Mouse (Mus musculus) layer of hippocampus, adult 9-10 months (tissue): Measurements from ENCODE around the gene Sparc.
"Not testable (repeated sequence)": the region's sequence is repeated elsewhere in the genome, so short reads cannot be mapped to it uniquely, and the experiment has no call there.

Source experiments
- DNase-seq: peaks from one replicate; pipeline ENCODE4 v3.0.0; 2022; ENCODE audit warnings: low spot score

Gene Sparc

DNA sequence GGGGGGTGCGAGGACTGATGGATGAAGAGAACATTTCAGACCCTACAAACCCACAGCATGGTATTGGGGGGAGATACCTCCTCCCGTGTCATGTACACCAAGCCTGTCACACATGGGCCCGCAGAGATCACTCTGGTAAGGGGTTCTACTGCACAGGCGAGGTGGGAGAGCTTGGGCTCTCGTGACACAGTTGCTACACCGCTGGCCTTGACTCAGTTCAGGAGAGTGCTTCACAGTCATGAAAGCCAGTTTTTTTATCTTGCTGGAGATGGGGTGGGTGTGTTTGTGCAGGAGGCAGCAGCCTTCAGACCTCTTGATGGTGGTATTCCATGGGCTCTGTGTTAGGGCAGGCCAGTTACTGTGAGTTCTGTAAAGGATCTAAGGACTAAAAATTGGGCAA is 13.1 kb upstream of the Sparc start:
- no peak for DNase-seq

DNA sequence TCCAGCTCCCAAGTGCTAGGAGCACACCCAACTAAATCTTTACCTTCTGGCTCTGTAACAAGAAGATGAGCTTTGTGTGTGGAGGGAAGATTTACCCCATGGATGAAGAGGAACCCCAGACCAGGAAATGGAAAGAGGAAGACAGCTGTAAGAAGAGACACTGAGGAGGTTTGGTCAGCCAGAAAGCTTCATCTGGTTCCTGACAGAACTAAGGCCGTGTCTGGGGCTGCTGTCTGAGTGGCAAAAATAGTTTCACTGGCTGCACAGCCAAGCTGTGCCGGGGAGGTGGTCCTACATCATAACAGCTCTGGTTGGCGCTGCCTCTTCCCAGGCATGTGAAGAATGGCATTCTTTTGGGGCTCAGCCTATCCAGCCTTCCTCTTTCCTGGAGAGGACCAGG is 10.0 kb upstream of the Sparc start:
- DNase-seq: no peak

DNA sequence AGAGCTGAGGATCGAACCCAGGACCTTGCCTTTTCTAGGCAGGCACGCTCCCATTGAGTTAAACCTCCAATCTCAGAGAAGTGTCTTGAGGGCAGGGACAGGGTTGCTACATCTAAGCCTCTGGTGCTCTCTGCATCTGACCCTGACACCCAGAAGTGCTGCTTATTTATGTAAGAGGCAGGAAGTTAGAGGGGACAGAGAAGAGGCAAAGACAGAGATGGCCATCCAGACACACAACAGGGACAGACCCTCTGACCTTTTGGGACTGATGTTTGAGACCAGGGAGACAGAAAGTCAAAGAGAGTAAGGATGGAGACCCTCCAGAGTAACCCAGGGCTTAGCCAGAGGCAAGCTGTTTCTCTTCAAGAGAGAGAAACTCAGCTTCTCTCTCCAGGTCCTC is 7.0 kb upstream of the Sparc start:
- DNase-seq: no peak

DNA sequence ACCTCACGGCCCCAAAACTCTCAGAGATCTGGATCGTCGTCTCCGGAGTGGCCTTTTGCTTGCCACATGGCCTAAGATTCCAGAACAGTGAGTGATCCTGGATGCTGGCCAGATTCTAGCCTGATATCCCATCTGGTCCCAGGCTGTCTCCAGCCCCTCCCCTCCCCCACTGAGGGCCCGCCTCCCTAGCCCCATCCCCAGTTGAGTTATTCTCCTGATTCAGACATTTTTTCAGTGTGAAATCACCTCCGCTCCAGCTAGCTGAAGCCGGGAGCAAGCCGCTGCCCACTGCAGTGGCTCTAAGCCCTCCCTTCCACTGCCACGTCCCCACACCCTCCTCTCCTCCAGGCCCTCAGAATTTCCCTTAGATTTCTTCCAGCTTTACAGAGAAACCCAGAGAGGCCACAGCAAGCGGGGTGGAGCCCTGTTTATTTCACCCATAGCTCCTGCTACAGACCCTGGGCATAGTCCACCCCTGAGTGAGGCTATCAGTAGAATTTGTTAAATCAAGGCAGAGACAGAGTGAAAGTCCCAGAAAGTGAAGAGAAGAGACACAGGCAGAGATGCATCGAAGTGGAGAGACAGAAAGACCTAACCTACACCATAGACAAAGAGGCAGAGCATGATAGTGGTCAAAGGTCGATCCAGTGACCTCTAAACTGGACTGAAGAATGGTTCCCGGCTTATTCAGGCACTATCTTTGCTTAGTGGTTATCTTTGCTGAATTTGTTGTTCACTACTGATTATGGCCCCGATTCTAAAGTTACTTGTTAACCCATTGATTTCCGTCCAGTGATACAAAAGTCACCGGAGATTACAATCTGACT is 5.4 kb upstream of the Sparc start:
- no peak for DNase-seq

DNA sequence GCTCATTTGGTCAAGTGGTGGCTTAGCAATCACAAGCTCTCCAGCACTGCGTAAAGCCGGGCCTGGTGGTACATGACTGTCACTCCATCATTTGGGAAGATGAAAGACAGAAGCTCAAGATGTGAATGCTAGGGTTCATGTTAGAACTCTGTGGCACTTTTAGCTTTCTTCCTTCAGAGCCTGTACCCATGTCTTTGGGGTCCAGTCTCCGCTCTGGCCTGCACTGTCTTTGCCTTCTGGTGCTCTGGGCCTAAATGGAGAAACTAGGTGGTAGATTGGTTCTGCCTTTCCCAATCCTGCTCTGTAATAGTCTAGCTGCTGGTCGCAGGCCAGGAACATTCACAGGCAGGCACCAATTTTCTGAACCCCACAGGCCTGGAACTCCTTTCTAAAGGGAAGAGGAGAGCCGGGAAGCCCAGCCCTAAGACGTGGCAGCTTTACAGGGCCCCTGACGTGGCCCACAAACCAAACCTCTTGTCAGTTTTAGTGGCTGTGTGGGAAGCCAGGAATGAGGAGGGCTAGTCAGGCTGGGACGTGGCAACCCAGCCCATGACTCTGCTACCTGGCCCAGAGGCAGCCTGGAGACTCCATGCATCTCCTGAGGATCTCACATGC is 1.9 kb upstream of the Sparc start:
- DNase-seq: no peak

DNA sequence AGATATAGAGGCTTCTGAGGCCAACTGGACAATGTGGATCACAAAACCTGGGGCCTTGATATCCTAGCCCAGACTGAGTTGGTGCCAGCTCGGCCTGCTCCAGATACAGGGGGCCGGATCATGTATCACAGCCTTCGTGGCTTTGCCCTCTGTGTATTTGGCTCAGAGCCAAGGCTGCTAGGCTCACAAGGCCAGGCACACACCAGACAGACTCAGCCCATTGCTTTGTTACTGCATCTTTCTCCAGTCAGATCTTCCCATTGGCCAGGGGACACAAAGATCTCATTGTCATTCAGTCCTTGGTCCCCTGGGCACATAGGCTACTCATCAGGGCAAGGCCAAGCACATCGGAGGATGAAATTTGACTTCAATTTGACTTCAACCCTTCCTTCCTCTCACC is 773 bp upstream of the Sparc start:
- DNase-seq: no peak

DNA sequence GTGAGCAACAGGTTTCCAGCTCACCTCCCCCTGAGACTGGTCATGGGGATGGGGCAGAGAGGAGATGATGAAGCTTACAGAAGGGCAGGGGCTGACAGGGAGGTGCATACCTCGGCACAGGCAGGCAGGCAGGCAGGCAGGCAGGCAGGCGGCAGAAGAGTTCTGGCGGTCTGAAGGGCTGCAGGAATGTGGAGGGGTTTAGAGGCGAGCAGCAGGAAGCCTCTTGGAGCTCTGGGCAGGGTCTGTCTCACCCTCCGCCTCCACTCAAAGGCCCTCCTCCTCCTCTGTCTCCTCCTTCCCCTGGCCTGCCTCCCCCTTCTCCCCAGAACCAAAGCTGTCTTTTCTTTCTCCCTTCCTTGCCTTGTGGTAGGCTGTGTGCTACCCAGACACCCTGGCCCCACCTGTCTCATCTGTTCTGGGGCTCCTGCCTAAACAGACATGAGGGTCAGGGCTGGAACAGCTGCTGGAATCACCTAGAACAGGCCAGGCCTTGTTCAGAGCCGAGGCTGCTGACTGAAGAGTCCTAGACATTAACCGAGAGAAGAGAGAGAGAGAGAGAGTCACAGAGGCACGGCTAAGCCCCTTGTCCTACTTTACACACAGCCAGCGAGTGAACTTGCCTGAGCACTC is 3.2 kb downstream of the Sparc start:
- no peak for DNase-seq

DNA sequence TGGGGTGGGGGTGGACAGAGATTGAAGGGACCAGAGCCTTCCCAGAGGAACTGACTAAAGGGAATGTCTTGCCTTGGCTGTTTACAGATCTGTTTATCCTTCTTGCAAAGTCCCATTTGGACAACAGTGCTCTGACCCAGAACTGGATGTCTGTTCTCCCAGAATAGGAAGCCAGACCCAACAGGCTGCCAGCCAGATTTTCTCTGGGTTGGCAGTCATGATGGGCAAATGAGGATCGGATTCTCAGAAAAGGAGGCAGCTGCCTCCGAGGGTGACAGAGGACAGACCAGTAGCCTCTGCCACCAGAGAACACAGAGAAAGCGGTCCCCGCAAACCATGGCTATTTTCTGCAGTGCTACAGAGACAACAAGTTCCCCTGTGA is 3.7 kb downstream of the Sparc start:
- no peak for DNase-seq

DNA sequence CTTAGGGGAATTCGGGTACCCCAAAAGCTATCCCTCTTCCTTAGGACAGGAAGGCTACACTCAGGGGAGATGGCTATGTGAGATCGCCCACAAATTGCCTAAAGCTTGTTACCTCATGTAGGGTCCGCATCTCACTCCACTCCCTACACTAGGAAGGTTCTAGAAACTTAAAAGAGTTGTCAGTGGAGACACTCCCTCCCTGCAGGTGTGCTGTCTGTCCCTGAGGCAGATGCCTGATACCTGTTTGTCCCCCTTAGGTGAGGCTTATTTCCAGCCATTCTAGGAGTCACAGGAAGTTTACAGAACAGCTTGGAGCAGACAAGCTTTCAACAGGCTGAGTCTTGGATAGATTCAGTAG is 4.3 kb downstream of the Sparc start:
- DNase-seq: no peak

DNA sequence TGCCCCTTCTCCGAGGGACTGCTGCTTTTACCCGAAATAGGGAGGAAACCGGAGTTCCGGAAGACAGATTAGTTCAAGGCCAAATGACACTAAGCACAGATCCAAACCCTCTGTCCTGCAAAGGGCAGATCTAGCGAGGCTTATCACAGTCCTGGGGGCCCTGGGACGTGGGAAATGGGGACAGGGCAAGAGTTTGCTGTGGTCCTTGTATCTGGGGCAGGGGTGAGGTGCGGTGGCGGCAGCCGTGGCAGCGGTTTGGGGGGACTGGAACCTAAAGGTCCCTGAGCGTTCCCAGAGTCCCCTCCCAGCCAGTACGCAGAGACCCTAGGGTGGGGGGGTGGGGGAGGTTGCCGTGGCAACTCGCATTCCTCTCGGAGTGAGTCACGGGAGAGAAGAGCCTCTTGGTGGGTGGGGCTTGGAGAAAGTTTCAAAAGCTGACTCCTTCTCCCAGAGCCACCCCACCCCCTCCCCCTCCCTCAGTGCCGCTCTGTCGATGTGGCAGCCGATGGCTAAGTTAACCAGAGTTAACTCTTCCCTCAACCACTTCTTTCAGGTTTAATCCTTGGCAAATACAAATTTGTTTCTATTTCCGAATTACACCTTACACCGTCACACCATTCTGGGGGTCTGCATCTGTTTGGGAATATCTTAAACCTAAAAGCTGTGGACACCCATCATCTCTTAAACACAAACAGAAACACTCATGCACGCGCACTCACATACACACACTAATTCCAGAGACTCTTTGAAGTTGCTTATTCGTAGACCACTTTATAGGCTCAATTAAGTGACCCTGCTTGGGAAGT is 4.9 kb downstream of the Sparc start:
- no peak for DNase-seq

DNA sequence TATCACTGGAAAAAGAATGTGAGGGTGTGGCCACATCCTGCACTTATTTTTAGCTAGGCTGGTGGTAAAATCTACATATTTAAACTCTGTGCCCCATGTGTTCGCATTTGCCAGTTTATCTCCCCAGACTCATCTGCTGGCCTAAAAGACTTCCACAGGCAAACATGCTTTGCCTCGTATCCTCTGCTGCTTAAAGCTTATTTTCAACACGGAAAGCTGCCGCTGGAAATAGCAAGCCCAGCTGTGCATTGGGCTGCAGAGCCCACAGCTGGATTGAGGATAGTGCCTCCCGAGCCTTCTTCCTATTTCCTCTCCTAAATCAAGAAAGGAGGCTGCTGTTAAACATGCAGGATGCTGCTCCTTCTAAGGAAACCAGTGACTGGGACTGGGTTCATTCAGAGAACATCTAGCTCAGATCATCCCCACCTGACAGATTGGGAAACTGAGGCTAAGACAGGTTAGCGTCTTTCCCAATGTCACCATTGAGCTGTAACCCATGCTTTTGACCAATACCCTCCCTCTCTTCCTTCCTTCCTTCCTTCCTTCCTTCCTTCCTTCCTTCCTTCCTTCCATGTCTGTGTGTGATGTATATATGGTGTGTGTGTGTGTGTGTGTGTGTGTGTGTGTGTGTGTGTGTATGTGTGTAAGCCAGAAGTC is 6.2 kb downstream of the Sparc start:
- no peak for DNase-seq

DNA sequence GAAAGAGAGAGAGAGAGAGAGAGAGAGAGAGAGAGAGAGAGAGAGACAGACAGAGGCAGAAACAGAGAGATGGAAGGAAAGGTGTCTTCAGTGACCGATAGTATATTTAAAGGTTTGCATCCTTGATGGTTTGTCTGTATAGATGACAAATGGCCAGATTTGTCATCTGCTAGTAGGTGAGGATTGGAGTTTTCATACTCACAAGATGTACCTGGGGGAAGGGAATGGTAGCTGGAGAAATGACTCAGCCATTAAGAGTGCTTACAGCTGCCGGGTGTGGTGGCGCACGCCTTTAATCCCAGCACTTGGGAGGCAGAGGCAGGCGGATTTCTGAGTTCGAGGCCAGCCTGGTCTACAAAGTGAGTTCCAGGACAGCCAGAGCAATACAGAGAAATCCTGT is 7.3 kb downstream of the Sparc start:
- DNase-seq: not testable (repeated sequence)

DNA sequence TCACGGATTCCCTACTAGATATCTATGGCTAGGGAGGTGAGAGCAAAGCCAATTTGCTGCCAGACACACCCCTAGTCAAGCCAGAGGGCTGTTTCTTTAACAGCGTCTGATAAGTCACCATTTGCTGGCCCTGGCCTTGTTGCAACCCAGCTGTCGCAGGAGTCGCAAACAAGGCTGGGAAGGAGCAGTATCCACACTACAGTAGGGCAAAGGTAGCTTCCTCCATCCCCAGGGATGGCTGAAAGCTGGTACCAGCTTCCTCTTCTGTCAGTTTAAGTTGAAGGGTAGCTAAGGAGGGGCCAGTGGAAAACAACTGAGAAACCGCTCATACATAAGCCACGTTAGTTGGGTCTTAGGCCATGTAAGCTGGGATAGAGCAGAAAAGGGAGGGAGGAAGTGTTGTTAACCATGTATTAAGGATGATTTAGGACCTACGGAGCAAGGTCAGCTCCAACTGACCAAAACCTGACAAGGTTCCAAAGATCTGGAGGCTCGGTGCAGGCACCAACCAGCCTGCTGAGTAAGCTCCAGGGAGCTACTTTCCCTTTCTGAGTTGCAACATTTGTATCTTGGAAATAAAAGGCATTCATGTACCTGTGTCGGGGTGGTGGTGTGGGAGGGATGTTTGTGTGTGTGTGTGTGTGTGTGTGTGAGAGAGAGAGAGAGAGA is 7.8 kb downstream of the Sparc start:
- no peak for DNase-seq

DNA sequence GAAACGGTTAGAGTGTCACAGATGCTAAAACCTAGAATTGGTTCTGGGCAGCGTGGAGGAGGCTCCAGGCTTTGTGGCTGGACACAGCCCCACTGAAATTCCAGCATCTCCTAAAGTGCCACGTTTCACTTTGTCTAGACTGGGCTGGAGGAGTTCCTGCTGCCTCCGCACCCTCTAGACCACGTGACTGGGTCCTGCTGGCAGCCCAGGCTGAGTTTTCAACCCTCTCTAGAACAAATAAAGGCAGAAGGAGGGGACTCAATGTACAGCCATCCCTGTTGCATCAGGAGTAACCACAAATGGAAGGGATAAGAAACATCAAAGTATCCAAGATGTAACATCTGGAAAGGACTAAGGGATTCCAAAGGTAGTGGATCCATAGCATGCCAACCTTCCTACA is 8.7 kb downstream of the Sparc start:
- no peak for DNase-seq

DNA sequence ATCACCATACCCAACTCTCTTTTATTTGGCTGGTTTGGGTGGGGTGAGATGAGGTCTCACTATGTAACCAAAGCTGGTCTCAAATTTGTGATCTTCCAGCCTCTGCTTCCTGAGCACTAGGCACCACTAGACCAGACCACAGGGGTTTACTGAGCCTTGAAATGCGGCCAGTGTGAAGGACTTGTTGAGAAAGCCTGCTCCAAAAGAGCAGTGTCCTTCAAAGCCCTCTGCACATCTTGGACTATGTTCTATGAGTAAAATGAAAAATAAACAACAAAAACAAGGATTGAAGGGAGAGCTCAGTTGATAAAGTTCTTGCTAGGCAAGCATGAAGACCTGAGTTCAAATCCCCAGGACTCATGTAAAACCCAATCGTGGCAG is 9.6 kb downstream of the Sparc start:
- DNase-seq: no peak

DNA sequence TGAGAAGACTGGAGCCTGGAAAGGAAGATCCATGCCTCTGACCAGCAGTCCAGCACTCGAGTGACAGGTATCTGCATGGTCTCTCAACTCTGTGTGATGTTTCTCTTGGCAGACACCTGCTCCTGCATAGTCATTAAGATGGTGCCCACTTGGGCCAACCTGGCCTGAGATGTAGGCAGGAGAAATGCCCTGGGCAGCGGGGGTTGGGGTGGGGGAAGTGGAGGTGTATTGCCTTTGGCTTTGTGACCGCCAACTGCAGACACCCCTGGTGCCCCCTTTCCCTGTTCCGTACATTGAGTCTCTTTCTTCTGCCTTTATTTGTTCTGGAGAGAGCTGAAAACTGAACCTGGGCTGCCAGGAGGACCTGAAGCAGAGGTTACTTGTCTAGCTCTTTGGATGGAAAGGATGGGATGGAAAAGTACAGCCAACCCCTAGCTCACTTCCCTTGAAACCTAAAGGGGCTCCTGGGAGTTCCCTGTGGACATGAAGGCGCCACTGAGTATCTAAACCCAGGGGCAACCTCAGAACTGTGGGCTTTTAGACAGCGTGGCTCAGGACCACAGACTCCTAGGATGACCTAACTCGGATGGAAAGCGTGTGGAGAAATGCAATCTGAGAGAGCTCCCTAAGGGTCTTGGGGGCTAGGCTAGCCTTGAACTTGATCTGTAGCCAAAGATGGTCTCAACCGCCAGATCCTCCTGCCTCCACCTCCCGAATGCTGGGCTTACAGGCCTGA is 10.1 kb downstream of the Sparc start:
- no peak for DNase-seq

DNA sequence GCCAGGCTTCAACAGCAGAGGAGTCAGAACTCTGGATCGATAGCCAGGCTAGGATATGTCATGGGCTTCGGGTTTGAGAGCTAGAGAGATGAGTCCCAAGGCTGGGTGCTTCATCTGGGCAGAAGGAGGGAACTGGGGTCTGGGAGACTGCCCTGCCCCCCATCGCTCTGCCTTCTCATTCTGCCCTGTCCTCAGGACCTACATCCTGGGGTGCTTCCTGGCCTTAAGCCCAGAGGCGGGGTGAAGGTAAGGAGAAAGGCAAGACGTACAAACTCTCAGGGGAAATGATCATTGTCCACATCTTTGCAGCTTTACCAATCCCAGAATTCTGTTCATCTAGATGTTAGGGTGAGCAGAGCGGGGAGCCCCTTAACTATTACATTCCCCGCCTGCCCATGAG is 10.9 kb downstream of the Sparc start:
- DNase-seq: no peak

DNA sequence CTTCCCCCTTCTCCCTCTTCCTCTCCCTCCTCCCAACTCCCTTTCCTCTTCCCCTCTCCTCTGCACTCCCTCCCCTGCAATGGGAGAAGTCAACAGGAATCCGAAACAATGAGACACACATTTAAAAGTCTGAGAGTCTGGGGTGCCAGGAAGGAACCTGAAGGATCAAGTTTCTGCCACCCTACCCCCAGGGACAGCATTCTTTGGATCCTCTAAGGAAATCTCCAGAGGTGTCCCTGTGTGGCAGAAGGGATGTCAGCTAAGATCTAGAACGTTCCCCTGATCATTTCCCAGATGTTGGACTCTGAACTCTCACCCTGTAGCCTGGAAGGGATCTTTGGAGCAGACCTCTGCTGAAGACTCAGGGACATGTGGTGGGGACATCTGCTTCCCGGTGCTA is 12.5 kb downstream of the Sparc start:
- no peak for DNase-seq

DNA sequence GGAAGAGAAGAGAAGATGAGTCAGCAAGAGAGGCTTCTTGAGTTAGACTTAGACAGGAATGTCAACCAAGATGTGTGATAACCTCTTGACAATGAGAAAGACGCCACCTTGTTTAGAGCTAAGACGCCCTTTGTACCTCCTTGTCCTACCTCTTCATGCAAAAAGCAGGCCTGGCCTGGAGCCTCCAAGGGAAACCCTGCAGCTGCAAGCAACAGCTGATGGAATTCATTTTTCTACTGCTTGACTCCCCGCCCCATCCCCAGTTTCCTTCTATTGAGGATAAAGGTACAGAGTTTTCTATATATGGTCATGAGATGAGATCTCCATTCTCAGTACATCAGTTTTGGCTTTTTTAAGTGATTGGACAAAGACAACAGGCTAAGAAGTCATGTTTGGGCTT is 13.0 kb downstream of the Sparc start:
- no peak for DNase-seq

DNA sequence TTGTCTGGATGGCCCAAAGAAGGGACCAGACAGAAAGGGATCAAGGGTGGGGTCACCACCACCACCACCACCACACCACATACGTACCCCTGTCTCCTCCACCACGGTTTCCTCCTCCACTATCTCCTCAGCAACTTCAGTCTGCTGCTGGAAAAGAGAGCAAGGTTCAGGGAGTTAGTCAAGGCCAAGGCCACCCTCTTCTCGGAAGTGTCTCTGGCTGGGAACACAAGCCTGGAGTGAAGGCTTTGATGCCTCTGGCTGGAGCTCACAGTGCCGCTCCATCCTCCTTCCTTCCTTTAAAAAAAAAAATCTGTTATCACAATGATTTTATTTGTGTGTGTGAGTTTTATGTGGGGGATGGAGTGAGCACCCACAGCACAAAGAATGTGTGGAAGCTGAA is 15.8 kb downstream of the Sparc start:
- DNase-seq: no peak
